Mouse (Mus musculus): ENCODE data around the gene Pigp.
"Not testable (repeated sequence)": the region's sequence is repeated elsewhere in the genome, so short reads cannot be mapped to it uniquely, and the experiment has no call there.

The Pigp gene

DNA sequence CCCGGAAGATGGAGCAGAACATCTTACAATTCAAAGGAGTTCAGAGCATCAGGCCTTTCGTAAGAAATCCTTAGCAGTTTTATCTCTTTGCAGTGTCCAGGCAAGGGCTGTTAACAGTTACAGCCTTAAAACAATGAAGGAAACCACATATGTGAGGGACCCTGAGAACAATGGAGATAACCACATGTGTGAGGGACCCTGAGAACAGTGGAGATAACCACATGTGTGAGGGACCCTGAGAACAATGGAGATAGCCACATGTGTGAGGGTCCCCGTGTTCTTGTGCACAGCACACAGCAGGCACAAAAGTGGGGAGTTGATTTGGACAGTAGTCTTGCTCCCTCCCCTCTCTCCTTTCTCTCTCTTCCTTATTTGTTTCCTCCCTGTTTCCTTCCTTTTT is 13.6 kb downstream of the Pigp start:
- DNase-seq (ENCODE audit: low spot score): no peak

DNA sequence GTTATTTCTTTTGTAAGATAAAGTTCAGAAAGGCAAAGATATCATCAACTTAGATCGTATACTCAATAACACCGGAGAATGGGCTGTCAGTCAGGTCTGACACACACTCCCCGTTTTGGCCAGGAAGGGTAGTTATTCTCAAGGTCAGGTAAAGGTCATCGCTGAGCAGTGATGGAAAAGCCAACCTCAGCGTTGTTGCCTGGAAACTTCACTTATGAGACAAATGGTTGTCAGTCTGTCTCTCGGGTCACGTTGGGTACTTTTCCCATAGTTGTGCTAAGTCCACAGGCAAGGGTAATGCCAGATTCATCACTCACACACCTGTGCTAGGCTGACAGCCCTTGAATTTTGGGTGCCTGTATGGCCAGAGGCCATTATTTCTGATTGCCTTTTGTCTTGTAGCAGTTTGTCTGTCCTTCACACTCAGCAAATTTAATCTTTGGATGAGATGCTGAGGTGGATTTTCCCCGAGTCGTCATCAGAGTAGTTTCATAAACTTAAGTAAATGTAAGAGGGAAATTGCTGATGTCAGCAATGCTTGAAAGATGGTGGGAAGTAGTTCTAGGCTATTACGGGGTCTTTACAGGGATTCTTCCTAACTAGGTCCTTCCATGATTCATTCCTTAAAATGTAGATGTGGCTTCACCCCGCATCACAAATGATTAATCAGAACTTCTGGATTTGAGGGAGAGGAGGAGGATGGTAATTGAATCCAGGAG is 14.7 kb downstream of the Pigp start:
- no peak for DNase-seq (ENCODE audit: low spot score)

GRCm38 (mm10) chr16:94356046-94356445 is 15.6 kb downstream of the Pigp start:
- no peak for DNase-seq (ENCODE audit: low spot score)

DNA sequence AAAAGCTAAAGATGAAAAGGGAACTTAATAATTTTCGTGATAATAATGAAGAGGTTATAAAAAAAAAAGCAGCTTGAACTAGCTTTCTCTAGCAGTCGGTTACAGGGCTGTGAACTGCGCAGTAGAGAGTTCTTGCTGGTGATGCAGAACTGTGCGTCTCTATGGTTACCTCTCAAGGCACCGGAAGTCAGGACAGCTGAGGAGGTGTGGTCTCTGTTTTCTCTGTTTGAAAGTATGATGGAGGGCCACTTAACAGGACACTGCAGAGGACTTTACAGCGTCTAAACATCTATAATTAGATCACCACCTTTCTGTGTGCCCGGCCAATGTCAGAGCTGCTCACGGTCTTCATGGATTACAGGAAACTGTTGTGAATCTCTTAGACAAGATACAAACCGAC is 17.2 kb downstream of the Pigp start:
- DNase-seq (ENCODE audit: low spot score): peak; percentile 24

DNA sequence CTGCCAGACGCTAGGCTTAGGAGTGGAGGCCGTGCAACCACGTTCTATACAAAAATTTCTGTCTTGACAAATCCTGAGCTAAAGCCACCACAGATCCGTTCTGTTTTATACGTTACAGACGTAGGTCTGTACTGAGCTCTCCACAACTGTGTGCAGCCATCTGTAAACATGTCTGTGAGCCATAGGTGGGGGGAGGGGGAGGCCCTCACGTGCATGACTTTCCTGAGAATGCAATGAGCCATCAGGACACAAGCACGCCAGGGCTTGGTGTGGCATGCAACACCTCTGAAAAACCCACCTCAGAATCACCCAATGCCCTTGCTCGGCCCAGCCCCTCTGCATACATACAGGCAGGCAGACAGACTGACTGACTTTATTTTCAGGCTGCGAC is 21.4 kb downstream of the Pigp start:
- DNase-seq (ENCODE audit: low spot score): no peak

DNA sequence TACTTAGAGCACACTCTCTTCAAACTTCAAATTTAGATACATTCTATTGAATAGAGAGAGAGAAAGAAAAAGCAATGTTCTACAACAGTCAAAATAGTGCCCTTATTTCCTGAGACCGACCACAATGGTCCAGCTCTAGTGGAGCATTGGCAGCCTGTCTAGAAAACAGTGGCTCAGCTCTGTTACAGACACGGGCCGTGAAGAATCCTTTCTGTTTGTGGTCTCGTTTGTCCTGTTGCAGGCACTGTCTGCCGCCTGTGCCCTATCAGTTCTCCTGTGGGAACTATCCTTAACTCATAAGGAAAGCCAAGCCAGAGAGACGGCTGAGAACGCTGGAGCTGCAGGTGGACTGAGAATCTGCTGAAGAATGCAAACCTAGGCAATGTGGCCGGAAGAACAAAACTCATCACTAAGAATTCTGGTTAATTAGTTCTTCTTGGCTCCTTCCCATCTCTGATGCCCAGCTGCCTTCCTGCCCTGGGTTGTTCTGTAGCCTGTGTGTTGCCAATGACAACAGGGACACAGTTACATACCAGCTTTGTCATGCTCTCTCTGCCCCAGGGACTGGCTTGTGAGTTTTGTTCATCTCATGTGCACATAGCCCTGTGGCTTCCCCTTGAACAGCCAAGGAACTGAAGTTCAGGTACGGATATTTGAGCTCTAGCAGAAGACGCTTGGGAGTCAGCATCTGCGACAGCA is 21.9 kb downstream of the Pigp start:
- peak; percentile 28 for DNase-seq (ENCODE audit: low spot score)

DNA sequence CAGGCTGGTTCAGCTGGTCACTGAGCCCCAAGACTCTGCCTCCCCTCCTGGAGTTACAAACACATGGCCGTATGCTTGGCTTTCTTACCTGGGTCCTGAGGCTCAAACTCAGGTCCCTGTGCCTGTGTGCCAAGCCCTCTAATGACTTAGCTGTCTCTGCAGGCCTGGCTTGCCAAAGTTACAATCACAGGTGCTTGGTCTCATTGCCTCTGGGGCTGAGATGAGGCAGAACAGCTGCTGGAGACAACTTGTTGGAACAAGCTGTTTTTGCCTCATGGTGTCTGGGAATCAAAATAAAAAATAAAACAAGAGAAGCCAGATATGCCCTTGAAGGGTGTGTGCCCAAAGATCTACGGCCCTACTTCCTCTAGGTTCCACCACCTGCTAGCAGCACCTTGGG is 22.9 kb downstream of the Pigp start:
- DNase-seq (ENCODE audit: low spot score): no peak

DNA sequence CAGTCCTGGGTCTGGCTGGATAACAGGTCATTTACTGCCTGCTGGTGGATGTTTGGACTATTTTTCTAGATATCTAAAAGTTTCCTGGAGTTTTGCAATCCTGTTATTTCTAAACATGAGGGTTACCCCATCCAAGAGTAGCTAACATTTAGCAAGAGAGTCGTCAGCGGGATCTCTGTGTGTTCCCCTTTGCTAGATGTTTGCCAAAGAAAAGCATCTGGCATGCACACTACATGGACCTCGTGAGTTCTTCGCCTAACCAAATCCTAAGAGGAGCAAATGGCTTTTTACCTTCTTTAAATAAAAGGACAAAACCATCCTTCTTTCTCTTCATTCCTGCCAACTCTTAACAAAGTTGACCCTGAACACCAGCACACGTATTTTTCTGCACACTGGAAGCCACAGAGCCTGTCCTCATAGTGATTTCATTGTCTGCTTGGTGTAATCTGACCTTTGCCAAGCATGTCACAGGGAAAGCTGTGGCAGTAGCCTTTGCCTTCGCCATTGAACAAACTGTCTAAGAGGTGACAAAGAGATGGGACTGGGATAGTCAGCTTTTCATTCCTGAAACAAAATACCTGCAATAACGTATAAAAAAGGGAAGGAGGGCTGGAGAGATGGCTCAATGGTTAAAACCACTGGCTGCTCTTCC is 24.4 kb downstream of the Pigp start:
- DNase-seq (ENCODE audit: low spot score): no peak

GRCm38 (mm10) chr16:94345733-94346132 is 25.9 kb downstream of the Pigp start:
- DNase-seq (ENCODE audit: low spot score): no peak

DNA sequence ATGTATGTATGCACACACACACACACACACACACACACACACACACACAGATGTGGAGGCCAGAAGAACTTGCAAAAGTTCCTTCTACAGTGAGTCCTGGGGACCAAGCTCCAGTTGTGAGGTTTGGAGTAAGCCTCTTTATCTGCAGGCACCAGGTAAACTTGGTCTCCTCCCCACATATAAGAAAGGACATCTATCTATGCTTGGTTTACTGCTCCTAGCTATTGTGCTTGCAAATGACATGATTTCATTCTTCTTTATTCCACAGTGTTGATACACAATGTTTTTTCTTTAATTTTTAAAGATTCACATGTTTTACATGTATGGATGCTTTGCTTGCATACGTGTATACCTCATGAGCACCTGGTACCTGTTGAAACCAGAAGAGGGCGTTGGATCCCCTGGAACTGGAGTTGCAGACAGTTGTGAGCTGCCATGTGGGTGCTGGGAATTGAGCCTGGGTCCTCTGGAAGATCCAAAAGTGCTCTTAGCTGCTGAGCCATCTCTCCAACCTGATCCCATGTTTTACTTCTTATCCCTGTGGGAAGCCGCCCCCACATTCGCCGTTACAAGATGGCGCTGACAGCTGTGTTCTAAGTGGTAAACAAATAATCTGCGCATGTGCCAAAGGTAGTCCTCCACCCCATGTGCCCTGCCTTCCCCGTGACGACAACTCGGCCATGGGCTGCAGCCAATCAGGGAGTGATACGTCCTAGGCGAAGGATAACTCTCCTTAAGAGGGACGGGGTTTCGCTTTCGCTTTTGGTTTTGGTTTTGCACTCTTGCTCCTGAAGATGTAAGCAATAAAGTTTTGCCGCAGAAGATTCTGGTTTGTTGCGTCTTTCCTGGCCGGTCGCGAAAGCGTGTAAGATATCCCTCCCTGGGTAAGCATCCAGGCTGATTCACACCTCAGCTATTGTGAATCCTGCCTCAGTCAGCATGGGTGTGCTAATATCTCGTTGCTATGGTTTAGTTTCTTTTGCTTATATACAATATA is 32.2 kb downstream of the Pigp start:
- not testable (repeated sequence) for DNase-seq (ENCODE audit: low spot score)

DNA sequence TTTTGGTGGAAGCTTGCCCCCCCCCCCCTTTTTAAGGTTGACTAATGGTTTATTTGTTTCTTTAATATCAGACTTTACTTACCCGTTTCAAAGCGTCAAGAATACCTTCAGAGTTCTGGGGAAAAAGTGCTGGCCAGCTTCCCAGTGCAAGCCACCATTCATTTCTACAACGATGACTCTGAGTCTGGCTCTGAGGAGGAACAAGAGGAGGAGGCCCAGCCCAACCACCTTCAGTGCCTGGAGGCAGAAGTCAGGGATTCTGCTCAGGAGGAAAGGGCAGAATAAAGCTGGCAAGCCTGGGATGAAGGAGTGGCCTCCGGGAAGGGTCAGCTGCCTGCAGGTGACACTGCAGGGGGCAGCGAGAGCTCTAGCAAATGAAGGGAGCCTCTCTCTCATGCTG is 36.0 kb downstream of the Pigp start:
- no peak for DNase-seq (ENCODE audit: low spot score)

DNA sequence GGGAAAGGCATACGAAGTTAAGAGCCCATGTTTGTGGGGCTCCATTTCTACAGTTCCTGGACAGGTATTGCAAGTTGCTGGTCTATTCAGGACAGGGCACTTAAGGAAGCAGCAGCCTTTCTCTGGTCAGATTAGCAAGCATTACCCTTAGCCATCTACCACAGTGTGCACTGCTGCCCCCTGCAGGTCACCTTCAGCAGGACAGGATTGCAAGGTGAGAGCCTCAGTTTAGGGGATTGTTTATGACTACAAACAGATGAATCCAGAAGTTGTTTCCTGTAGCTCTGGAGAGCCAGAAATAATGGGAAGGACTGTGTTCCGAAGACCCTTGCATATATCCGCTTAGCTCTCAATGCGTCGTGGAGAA is 39.8 kb downstream of the Pigp start:
- DNase-seq (ENCODE audit: low spot score): peak; percentile 61

DNA sequence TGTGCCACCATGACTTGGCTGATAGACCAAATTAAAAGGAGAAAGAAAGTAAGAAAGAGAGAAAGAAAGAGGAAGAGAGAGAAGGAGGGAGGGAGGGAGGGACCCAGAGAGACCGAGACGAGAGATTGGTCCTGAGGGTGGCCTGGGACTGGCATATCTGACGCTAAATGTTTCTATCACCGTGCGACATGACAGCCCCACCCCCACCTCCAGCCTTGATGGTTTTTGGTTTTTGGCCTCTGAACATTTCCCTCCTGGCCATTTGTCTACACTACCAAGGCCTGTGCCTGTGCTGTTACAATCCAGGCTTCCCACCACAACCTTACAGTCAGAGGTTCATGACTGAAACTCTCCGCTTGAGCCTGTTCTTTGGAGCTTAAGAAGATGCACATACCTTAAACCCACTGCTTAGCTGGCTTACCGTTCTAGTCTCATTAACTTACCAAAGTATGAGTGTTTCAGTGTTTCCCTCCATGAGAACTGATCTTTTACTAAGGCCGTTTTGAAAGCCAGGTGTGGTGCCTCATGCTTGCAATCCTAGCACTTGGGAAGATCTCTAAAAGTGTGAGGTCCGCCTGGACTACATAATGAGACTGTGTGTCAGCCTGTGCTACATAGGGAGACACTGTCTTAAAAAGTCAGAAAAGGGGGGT is 40.3 kb downstream of the Pigp start:
- no peak for DNase-seq (ENCODE audit: low spot score)

GRCm38 (mm10) chr16:94330429-94330828 is 41.2 kb downstream of the Pigp start:
- no peak for DNase-seq (ENCODE audit: low spot score)

- no peak for DNase-seq (ENCODE audit: low spot score)
Observed at GRCm38 (mm10) chr16:94328881-94329867, 42.5 kb downstream of the Pigp start.

DNA sequence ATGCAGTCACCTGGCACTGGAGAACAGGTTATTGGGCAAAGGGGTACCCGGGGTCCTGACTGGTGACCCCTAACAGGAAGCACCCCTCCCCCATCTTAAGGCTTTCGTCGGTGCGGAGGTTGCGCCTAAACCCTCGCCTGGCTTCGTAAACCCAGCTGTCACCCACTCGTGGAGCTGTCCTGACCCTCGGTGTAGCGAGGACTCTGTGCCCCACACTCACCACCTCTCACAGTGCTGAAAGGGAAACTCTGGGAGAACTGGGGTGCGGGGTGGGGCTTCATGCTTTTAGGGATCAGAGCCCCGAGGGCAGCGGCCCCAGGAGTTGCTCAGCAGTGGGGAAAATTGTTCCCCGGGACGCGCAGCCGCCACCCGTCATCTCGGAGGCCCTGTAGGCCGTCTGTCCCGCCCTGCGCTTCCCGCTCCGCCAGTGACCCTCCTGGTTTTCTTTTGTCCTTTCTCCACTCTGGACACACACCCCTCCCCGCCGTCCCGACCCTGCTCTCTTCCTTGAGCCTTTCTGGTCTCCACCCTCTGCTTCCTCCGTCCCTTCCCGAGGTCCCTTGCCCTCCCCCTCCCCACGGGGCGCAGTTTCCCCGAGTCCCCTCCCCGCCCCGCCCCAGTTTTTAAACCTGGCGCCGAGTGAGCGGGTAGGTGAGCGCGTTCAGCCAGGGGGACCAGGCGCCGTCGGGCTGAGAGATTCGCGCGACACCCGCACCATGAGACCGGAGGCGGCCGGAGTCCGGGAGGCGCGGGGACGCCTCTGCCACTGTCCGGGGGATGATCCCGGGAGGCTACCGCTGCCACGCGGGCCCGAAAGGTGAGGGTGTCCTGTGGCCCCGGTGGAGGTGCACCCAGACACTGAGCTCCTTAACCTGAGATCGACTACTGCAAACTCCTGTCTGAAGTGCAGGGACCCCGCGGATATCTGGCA is 43.6 kb downstream of the Pigp start, which contains the start of gene Ripply3:
Ripply3 (plus strand) TSS at position 640 of the 931 bp plus-strand sequence.
- no peak for DNase-seq (ENCODE audit: low spot score)

DNA sequence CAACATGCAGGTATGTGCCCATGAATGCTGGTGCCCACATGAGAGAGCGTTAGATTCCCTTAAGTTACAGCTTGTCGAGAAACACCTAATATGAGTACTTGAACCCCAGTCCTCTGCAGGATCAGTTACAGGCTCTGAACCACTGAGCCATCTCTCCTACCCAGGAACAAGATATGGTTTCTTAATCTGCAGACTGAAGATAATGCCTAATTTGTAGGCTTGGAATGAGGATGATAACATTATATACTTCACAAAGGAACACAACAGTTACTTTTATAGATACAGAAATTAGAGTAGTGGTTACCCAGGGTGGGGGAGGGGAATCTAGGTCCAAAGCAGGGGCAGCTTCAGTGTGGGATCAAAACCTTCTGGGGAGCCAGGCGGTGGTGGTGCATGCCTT is 45.6 kb downstream of the Pigp start:
- no peak for DNase-seq (ENCODE audit: low spot score)

- DNase-seq (ENCODE audit: low spot score): no peak
Observed at GRCm38 (mm10) chr16:94323681-94324080, 48.0 kb downstream of the Pigp start.

GRCm38 (mm10) chr16:94320223-94320622 is 51.4 kb downstream of the Pigp start:
- no peak for DNase-seq (ENCODE audit: low spot score)
